8 mouse cellular contexts compared by ENCODE assay signal in the genomic region with DNA sequence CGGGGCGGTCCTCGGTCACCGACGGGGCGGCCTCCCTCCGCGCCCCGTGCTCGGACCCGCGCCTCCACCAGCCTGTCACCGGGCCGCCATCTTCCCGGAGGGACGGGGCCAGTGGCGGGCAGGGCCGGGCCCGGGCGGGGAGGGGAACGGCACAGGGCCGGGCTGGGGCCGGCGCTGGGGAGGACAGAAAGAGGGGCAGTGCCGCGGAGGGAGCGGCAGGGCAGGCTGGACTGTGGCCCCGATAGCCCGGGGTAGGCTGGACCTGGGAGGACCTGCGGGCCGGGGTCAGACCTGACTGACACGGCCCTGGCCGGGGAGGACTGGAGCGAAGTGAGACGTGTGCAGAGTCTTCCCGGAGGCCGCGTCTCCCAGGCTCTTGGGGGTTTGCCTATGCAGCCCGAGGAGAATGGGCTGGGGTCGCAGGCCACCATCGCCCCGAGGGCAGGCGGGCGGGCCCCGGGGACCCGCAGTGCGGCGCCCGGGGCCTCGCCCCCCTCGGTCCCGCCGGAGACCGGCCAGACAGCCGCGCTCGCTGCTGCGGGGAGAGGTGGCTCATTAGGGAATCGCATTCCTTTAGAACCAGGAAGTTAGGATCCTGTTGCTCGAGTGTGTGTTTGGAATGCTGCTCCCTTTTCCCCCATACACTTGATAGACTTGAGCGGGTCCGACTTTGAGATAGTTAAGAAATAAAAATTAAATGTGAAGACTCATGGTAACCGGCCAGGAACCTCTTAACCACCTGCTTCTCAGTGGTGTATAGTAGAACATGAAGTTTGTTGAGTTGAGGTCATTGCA. TPM values are rescaled to one million over a fixed set of nuclear protein-coding genes. Genes with fewer than 3 reads are reported as not detected.
DNase-seq lines count a peak whose midpoint lies in the region; ATAC-seq and TF ChIP-seq lines count a peak whose summit lies in the region.

No protein-coding gene starts in this region.

- no peaks in the 10 kb centered on the region for H3K27me3 ChIP-seq in spleen, adult 2 months (ENCODE audit: control insufficient read depth, insufficient read depth, low read length)
- no peaks in the 10 kb centered on the region for H3K27me3 ChIP-seq in intestine, embryonic 16.5 days (replicated peaks; ENCODE audit: control insufficient read depth, insufficient read depth, low read length)
- H3K27me3 ChIP-seq in liver, embryonic 14.5 days (ENCODE audit: control insufficient read depth, insufficient read depth, low read length): no peaks in the 10 kb centered on the region

- H3K9me3 ChIP-seq in intestine, embryonic 16.5 days (ENCODE audit: control insufficient read depth, low read length): no peaks in the 10 kb centered on the region
- H3K9me3 ChIP-seq in liver, embryonic 14.5 days (ENCODE audit: control insufficient read depth, low read length): no peaks in the 10 kb centered on the region

- peak overlapping the region; percentile 65 for H3K4me2 ChIP-seq in intestine, embryonic 16.5 days (ENCODE audit: low read depth, low read length)
- H3K4me2 ChIP-seq in liver, embryonic 14.5 days (ENCODE audit: low read depth): peak overlapping the region; percentile 89

- no peaks in the 10 kb centered on the region for H3K36me3 ChIP-seq in spleen, adult 2 months (ENCODE audit: control insufficient read depth, insufficient read depth, low read length)
- no peaks in the 10 kb centered on the region for H3K36me3 ChIP-seq in intestine, embryonic 16.5 days (ENCODE audit: control insufficient read depth, insufficient read depth, low read length)
- peaks cover 4% of the 10 kb centered on the region; the same call in 1 of the 2 replicates for H3K36me3 ChIP-seq in liver, embryonic 14.5 days (replicated peaks; ENCODE audit: control insufficient read depth, insufficient read depth, low read depth)

- peak overlapping the region; percentile 97 for H3K4me3 ChIP-seq in spleen, adult 2 months (ENCODE audit: extremely low read depth, insufficient read depth, insufficient read length)
- peak overlapping the region; percentile 50 for H3K4me3 ChIP-seq in cortical plate, adult 2 months (ENCODE audit: insufficient read depth, low read length)
- H3K4me3 ChIP-seq in intestine, embryonic 16.5 days (ENCODE audit: low read length): peak overlapping the region; percentile 97
- H3K4me3 ChIP-seq in liver, embryonic 14.5 days (ENCODE audit: insufficient read depth in 1 of 2, low read depth in 2 of 2, low read length in 2 of 2): peak overlapping the region; percentile 94

- DNase-seq in spleen, adult 2 months (ENCODE audit: low read depth in 1 of 2, low spot score in 2 of 2): peak in 1 of 2 experiments; percentile 31
- DNase-seq in spleen, adult 12 weeks (ENCODE audit: low spot score): no peak
- DNase-seq in gastrocnemius, postnatal 4 days (ENCODE audit: low spot score in 2 of 2): peak; percentile 27 to 56
- no peak for DNase-seq in liver, embryonic 14.5 days (ENCODE audit: low read depth in 3 of 3, low spot score in 3 of 3)
- DNase-seq in naive thymus-derived CD4-positive, alpha-beta T cell, adult 2 months (ENCODE audit: low read depth): peak; percentile 32
- DNase-seq in thymus, postnatal 10 days (ENCODE audit: low spot score in 2 of 2): peak; percentile 23 to 47

- no peak for TF ChIP-seq EP300 in liver, embryonic 14.5 days (IDR thresholded peaks at IDR 0.05; ENCODE audit: low read depth)

- no peak for TF ChIP-seq POLR2A in spleen, adult 2 months (IDR thresholded peaks at IDR 0.05; ENCODE audit: low read depth, low read length)
- no peak for TF ChIP-seq POLR2A in cortical plate, adult 2 months (IDR thresholded peaks at IDR 0.05; ENCODE audit: extremely low read depth, insufficient read depth, low read length)

- ATAC-seq in intestine, embryonic 16.5 days: peak; percentile 75
- ATAC-seq in liver, embryonic 14.5 days (ENCODE audit: insufficient read depth): peak; percentile 66

- H3K4me1 ChIP-seq in spleen, adult 2 months (ENCODE audit: control insufficient read depth, insufficient read depth, insufficient read length): peaks cover 8% of the 10 kb centered on the region
- peaks cover 2% of the 10 kb centered on the region; the same call in 1 of the 2 replicates for H3K4me1 ChIP-seq in cortical plate, adult 2 months (ENCODE audit: control insufficient read depth, insufficient read depth, low read length)
- H3K4me1 ChIP-seq in intestine, embryonic 16.5 days (ENCODE audit: control insufficient read depth, insufficient read depth, low read length): peaks cover 10% of the 10 kb centered on the region
- peaks cover 30 to 36% of the 10 kb centered on the region in 2 experiments for H3K4me1 ChIP-seq in liver, embryonic 14.5 days (replicated peaks; ENCODE audit: control insufficient read depth in 2 of 2, insufficient read depth in 2 of 2, low read length in 1 of 2)

- H3K27ac ChIP-seq in spleen, adult 2 months (ENCODE audit: insufficient read depth, low read length): peak overlapping the region; percentile 94
- H3K27ac ChIP-seq in cortical plate, adult 2 months (ENCODE audit: insufficient read depth, low read length): peak overlapping the region; percentile 56; the same call in 1 of the 2 replicates
- H3K27ac ChIP-seq in intestine, embryonic 16.5 days (ENCODE audit: low read length): peak overlapping the region; percentile 98
- H3K27ac ChIP-seq in liver, embryonic 14.5 days: peak overlapping the region; percentile 90

- H3K9ac ChIP-seq in intestine, embryonic 16.5 days (ENCODE audit: low read depth, low read length): peak overlapping the region; percentile 99
- H3K9ac ChIP-seq in liver, embryonic 14.5 days (replicated peaks): peak overlapping the region; percentile 98

- WGBS in spleen, adult 2 months: 1% methylated on average over 61 of the region's 63 CpGs
- WGBS in intestine, embryonic 16.5 days: 1% methylated on average over 61 of the region's 63 CpGs
- under 1% methylated on average over 54 of the region's 63 CpGs for WGBS in liver, embryonic 14.5 days (ENCODE audit: insufficient replicate concordance)

- TF ChIP-seq CTCF in spleen, adult 2 months (IDR thresholded peaks at IDR 0.05; ENCODE audit: extremely low read depth, insufficient read depth, insufficient read length, insufficient replicate concordance): no peak
- TF ChIP-seq CTCF in cortical plate, adult 2 months (IDR thresholded peaks at IDR 0.05; ENCODE audit: extremely low read depth, insufficient read depth, low read length): no peak
- TF ChIP-seq CTCF in liver, embryonic 14.5 days (IDR thresholded peaks at IDR 0.05; ENCODE audit: low read depth): no peak

RNA-seq across cellular contexts. Expression of a gene that starts 0.7 kb away (rescaled TPM):
- polyA plus RNA-seq in spleen, adult 2 months (2012; rRNA removed): 11.8 and 13.9 TPM in 2 replicates
- 31.7 and 32.2 TPM in 2 replicates for polyA plus RNA-seq in cortical plate, adult 2 months (2012; rRNA removed)
- total RNA-seq in gastrocnemius, postnatal 4 days (2021): 10 to 100 TPM; 78.7 to 86.5 TPM
- polyA plus RNA-seq in intestine, embryonic 16.5 days (2015; fragmentation: Nextera tagmentation; extraction: Ambion mirVana): 32.1 and 36.6 TPM in 2 replicates
- polyA plus RNA-seq in liver, embryonic 14.5 days (2012; rRNA removed): 11.1 and 16.5 TPM in 2 replicates
- polyA plus RNA-seq in liver, embryonic 14.5 days (2014; fragmentation: Nextera tagmentation; extraction: Ambion mirVana): 27.7 and 29.5 TPM in 2 replicates

Comparison
In these comparisons a context has a peak if more than half of its experiments do, and no peak if none do; other contexts are left out.
1. DNase-seq: peak in gastrocnemius, postnatal 4 days (2 of 2), naive thymus-derived CD4-positive, alpha-beta T cell, adult 2 months (single experiment) and thymus, postnatal 10 days (2 of 2); none in spleen, adult 12 weeks (single experiment) and liver, embryonic 14.5 days (0 of 3).
2. Peak in every context shown above with its lines, with median percentiles within 50 percentile points of each other: H3K27ac ChIP-seq and H3K4me3 ChIP-seq.